Mouse (Mus musculus) liver, postnatal 0 days (tissue): ENCODE measurements around the gene 1190007I07Rik.
"Not testable (repeated sequence)": the region's sequence is repeated elsewhere in the genome, so short reads cannot be mapped to it uniquely, and the experiment has no call there.

ENCODE experiments used
- CTCF ChIP-seq: sonication (generic); IDR thresholded peaks from 2 replicates; pipeline ENCODE4 v1.5.1; 2016; ENCODE audit warnings: antibody characterized with exemption, low read depth
- EP300 ChIP-seq: IDR thresholded peaks from 2 replicates; pipeline ENCODE4 v1.6.1; 2016; ENCODE audit warnings: antibody characterized with exemption, low read depth, mild to moderate bottlenecking

DNA sequence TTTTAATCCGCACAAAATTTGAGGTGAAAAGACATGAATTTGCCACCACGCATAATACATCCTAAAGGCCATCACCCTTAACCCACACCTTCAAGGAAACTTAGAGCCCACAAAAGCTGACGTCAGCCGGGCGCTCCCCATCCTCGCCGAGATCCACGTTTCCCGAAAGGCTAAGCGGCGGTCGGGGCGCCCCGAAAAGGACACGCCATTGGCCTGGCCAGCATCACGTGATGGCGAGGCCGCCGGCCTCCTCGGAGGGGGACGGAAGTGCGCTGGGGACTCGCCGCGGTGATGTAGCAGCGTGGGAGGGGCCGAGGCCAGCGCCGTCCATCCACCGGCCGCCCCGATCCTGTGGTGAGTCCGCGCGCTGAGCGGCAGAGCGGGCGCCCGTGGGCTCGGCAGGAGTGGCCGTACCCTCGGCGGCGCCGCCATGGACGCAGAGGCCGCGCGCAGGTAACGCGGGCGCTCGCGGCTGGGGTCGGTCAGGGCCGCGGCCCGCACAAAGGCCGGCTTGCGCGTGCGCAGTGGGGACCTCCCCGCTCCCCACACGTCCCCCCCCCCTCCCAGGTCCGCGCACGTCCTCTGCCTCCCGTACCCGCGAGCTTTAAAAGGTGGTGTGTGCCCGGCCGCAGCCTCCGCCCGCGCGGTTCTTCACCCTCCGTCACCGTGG, 6.7 kb upstream of the 1190007I07Rik start, which contains the start of gene Tdg:
- not testable (repeated sequence) for TF ChIP-seq CTCF, EP300
